Mouse (Mus musculus): ENCODE measurements at regions not wholly inside any gene's neighbourhood (a gene's known extent, or its start where the extent isn't known, plus 50 kb on each side); places are given as distances from the start of the nearest gene placed in this dataset.
A peak's percentile ranks its signal among the peaks of the same experiment; 100 is the strongest.

DNA sequence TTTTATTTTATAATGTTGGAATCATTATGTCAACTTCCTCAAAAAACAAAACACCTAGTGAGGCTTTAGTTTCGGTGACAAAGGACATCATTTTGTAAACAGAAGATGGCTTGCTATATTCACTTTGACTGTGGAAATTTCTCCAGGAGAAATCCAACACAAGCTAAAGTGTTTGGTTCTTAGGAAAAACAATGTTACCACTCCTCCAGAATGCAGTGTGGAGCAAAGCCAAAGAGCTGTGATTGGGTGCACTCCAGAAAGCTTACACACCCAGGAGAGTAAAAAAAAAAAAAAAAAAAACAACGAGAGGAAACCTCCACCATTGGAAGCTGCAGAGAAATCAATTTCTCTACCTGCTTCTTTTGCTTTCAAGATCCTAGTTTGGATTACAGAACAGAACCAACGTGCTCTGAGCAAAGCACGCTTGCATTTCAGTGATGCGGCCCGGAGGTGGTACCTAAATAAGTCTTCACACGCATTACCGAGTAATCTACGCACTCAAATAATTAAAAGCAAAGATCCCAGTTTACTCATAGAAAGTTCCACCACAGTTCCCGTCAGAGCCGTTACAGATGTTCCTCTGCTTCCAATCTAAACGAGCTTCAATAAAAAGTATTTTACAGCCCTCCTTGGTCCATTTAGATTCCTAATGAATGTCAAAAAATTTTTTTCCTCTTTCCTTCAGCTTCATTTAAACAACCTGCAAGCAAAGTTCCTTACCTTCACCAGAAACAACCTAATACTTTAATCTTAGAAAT is 199.5 kb upstream of the Gk2 start:
- no peak for DNase-seq (ENCODE audit: low spot score in 2 of 2)

DNA sequence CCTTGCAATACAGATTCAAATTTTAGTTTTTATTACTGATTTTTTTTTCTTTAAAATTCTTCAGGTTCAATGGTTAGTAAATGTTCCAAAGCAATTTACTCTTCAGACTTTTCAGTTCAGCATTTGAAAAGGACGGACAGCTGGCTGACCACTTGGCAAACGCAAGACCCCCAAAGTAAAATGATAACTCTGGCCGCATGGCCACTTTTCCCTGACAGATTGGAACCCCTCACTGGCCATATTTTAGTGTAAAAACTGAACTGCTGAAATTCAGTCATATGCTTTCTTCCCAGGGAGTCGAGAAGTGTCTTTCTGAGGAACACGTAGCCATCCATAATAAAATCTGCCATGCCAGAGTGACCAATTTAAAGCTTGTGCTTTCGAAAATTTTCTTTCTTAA is 198.4 kb upstream of the Gk2 start:
- DNase-seq (ENCODE audit: low spot score in 2 of 2): no peak

DNA sequence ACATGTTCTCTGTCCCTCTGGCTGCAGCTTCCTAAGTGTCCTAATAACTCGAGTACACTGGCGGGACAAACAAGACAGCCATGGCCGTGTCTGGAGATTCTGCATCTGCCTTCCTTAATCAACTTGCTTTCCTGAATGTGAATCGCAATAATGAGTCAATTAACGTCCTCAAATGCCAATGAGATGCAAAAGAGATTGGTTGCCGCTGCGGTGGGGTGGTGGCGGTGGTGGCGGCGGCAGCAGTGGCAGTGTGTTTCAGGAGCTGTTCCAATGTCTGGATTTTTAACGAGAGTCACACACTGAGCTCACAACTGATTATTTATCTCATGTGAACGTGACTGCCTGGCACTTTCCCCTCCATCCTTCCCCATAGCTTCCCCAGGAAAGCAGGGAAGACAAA is 197.6 kb upstream of the Gk2 start:
- no peak for DNase-seq (ENCODE audit: low spot score in 2 of 2)

DNA sequence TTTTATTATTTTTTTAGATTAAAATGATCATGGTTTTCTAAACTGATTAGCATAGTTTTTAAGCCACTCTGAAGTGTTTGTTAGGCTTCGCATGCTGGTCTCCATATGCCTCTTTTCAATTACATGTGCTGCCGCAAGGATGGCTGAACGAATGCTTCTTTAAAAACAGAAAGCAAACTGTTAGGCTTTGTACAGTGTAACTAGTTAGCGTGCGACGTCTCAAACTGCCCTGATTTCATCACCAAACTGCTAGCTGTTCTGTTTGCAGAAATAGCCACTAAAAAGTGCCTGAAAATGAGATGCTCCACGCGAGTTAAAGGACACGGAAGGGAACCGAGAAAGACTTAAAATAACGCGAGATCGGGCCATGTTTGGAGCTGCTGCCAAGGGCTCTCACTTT is 185.4 kb upstream of the Gk2 start:
- peak in 1 of 2 experiments; percentile 11 for DNase-seq (ENCODE audit: low spot score in 2 of 2)

DNA sequence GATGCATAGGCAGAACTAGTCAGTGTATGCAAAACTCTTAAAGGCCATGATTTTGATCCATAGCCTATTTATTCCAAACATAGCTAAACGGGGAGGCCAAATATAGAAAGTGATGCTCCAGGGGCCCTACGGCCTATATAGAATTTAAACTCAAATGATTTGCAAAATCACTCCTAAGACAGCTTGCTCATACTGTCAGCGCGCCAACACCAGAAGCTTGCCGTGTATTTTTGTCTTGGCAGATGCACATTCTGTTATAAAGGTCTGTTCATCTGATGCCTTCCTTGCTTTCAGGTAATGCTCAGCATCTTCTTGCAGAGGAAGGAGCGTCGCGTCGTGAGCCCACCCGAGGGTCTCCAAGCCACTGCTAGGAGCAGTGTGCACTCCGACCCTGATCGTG is 184.8 kb upstream of the Gk2 start:
- peak; percentile 36 for DNase-seq (ENCODE audit: low spot score in 2 of 2)

DNA sequence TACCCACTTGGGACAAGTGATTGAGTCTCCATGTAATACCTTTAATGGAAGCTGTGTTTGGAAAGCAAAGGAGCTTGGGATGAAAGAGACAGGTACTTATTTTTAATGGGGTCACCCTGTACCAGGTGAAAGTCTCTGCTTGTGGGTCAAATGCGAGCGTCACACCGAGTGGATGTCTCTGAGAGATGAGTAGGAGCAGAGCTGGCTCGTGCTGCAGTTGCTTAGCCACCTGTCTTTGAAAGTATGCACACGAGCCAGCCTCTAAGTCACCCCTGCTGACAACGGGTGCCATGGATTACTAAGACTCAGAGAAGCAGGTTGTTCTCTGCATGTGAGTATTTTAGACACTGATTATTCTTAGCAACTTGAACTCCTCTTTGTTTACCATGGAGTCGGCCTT is 179.5 kb upstream of the Gk2 start:
- no peak for DNase-seq (ENCODE audit: low spot score in 2 of 2)

DNA sequence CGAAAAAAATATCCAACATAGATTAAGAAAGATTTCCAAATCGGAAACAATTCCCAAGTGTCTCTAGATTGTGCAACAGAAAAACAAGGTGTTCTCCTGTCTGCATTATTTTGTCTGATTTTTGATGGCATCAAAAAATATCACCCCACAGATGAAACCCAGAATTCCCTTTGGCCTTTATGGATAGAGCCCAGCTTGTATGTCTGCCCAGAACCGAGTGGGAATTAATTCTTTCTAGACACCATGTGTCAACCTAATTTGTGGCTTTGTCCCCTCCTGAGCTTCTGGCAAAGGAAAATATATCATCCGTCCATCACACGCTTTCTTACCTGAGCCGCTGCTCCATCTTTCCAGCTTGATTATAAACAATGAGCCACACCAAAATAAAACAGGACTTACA is 176.9 kb upstream of the Gk2 start:
- no peak for DNase-seq (ENCODE audit: low spot score in 2 of 2)

DNA sequence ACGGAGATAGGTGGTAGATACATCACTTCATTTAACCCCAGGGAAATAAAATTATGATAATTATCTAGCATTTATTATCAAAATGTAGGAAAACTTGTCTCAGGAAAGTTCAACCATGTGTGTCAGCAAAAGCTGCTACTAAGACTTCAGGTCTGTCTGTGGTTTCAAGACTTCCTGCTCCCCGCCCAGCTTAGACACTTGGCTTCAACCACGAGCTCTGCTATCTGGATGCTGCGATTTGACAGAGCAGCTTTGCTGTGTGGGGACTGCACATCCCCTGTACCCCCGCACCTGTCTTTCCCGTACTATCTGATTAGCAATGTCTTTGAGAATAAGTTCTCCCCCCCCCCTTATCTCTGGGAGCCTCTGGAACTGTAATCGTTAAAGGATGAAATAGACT is 176.0 kb upstream of the Gk2 start:
- no peak for DNase-seq (ENCODE audit: low spot score in 2 of 2)

DNA sequence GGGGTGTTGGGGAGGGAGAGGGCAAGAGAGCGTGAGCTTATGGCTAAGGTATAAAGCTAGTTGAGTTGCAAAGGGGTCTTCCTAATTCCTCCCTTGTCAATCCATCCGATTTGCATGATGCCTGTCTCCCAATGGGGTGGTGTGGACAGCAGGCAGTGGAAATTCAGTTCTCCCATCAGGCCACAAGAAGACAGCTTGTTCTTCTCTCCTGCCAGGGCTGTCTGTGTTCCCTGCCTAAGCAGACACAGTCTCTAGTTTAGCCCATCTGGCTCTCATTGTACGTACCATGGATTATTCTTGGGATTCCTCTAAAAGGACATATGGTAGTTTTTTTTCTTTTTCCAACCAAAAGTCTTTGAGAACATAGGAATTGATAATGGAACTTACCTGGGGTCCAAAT is 168.4 kb upstream of the Gk2 start:
- DNase-seq (ENCODE audit: low spot score in 2 of 2): no peak

DNA sequence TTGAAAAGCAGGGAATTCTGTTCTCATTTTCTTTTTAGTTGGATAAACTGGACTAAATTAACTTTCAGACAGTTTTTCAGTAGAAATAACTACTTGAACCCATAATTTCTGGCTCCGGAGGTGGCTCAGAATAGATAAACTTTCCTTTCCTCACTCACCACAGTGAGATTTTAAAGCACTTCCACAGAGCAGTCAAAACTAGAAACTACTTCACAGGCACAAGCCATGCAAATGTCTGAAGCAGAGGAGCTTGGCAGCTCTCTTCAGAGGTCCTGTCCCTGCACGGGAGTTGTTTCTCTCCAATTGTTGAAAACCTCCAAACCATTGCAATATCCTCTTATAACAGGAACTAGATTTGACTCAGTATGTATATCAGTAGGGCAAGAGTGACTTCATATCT is 163.1 kb upstream of the Gk2 start:
- no peak for DNase-seq (ENCODE audit: low spot score in 2 of 2)

DNA sequence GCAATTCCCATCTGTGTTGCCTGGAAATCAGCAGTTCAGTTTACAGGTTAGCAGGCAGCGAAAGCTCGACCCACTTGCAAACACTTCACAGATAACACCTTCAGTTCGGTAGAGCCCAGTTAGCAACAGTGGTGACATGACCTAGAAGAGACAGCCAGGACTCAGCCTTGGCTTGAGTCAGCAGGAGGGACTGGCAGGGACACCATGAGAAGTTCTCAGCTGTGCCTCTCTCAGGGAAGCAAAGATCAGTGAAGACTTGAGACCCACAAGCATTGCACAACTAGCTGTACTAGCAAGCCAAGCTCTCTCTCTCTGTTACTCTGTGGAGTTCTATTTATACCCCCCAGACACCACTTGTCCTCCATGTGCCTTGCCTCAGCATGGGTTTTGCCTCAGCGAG is 161.6 kb upstream of the Gk2 start:
- no peak for DNase-seq (ENCODE audit: low spot score in 2 of 2)

DNA sequence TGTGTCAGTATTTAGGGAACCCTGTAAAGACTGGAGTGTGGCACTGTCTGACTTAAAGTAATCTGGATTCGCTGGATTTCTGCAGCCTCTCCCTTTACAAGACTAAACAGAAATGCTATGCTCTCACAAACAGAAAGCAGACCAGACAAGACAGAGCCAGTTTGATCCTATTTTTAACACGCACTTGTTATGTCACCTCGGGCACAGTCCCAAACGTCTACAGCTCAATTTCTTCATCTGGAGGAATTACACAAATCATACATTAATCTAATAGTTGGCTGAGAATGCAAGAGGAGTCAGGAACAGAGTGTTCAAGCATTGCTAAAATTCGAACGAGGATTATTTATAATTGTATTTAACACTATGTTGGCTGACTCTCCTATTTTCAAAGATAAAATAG is 145.4 kb upstream of the Gk2 start:
- no peak for DNase-seq (ENCODE audit: low spot score in 2 of 2)

DNA sequence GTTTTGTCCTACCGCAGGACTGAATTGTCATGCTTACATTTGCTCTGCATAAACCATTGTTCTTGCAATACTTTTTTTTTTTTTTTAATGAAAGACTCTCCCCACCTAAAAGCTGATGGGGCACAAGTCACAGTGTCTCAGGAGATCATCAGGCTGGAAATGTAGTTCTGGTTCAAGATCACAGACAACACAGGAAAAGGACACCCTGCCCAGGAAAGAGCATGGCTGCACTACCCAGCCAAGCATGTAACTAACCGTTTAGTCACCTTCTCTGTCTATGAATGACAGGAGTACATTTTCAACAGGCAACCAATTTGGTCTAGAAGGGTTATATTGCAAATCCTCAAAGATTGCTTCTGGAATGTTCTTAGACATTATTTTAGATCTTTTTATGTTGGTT is 144.6 kb upstream of the Gk2 start:
- no peak for DNase-seq (ENCODE audit: low spot score in 2 of 2)

DNA sequence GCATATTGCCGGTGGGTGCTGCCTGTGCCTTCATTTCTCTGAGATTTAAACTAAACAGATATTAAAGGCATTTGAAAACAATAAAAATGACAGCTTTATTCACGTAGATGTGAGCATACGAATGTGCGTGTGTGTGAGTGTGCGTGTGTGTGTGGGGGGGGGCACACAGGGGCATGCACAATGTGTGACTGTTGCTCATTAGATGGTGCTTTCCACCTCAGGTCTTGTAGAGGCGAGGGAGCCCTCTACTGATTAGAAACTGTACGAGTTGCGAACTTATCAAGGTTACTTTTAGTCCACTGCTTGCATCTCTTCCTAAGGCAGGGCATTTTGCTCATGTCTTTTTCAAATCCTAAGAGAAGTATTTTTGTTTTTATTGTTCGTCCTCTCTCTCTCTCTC is 141.9 kb upstream of the Gk2 start:
- DNase-seq (ENCODE audit: low spot score in 2 of 2): no peak

DNA sequence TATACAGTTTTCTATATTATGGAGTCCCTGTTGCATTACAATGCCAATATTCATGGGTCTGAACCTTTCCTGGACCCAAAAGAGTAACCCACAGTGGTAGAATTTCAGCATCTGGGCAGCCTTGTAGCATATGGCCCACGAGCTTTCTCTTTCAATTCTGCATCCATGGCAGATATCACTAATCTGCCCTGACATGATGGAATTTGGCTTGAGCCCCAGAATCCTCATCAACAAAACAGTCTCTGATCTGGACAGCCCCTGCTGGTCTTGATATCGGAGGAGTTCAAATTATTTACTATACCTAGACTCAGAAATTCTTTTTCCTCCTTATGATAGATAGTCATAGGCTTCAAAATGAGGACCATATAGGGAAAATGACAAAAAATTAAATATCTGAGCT is 139.1 kb upstream of the Gk2 start:
- DNase-seq (ENCODE audit: low spot score in 2 of 2): no peak

DNA sequence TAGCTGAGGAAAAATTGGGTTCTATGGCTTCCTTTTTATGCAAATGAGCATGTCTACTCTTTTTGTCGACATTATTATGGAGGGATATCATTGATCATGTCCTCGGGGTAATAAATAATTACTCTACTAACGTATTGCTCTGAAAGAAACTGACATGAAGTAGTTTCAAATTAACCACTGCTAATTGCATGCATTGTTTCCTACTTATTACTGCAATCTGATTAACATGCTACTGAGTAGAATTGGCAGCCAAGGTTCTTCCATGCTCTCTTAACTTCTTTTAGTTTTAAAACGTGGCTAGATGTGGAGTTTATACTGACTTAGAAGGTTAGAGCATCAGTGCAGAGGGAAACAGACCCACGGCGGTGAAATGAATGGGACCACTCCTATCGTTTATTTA is 137.3 kb upstream of the Gk2 start:
- DNase-seq (ENCODE audit: low spot score in 2 of 2): no peak

DNA sequence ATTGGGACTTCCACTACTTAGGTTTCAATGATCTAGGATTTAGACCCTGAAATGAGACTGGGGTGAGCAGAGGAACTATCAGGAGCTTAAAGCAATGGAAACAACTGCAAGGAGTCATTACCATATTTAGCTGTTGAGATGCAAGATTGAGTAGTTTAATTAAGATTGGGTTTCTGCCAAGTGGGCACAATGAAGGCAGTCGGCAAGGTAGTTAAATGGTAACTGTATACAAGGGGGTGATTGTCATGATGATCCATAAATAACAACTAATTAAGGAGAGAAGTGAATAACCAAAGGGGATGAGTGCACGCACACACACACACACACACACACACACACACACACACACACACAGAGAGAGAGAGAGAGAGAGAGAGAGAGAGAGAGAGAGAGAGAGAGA is 125.7 kb upstream of the Gk2 start:
- no peak for DNase-seq (ENCODE audit: low spot score in 2 of 2)

DNA sequence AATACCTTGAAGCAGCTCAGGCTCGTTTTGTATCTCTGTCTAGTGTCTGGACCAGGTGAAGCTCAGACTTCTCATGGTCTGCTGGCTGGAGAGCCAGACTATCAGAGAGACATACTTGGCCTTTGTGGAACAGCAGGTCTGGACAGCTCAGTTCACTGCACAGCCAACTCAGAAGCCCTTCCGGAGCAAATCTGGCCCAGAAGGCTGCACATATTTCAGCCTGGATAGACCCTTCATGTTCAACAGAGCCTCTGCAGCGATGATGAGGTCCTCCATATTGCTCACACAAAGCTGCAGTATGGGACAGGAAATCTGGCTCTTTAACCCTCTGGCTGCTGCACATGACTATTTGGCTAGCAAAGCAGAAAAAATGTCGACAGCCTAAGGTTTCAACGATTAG is 108.7 kb upstream of the Gk2 start:
- no peak for DNase-seq (ENCODE audit: low spot score in 2 of 2)

DNA sequence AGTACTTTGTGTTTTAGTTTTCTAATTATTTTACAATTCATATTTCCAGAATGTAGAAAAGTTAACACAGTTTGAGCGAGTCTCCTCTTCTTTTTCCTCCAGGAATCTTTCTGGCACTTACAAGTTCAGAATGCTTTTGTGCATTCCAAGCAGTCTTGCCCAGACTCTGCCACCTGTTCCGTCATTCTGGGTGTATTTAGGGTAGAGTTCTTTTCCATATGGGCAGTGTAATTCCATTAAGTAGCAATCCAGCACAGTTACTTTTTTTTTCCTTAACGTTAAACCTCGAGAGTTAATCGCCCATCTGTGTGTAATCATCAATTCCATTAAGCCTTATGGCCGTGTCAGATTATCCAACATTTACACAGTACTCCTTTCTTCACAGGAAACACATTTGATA is 106.9 kb upstream of the Gk2 start:
- no peak for DNase-seq (ENCODE audit: low spot score in 2 of 2)

DNA sequence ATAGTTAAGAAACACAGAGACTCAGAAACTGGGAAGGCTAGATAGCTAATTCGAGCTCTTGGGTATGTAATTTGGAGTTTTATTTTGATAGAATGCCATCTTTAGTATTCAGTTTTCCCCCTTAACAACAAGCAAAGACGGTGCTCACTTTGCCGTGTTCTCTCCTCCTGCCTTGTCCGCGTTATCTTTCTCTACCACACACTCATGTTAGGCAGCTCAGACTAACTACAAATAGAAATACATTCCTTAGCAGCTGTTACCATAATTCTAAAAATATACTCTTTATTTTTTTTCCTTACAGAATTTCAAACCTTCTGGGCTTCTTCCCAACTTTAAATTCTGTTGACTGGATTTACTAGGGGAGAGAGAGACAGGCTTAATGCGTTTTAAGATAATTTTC is 97.5 kb upstream of the Gk2 start:
- DNase-seq (ENCODE audit: low spot score in 2 of 2): no peak

DNA sequence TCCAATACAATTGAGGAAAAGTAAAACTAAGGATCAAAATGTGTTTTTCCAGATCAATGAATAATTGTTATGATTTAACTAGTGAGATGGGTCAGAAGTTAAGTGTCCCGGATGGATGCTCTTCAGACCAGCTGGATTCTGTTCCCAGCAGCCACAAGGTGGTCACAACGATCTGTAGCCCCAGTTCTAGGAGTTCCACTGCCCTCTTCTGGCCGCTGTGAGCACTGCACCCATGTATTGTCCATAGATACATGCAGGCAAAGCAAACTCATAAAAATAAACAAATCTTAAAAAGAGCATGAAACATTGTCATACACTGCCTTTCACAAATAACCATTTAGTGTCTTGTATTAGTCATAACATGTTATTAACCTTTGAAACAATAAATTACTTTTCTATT is 96.3 kb upstream of the Gk2 start:
- no peak for DNase-seq (ENCODE audit: low spot score in 2 of 2)

DNA sequence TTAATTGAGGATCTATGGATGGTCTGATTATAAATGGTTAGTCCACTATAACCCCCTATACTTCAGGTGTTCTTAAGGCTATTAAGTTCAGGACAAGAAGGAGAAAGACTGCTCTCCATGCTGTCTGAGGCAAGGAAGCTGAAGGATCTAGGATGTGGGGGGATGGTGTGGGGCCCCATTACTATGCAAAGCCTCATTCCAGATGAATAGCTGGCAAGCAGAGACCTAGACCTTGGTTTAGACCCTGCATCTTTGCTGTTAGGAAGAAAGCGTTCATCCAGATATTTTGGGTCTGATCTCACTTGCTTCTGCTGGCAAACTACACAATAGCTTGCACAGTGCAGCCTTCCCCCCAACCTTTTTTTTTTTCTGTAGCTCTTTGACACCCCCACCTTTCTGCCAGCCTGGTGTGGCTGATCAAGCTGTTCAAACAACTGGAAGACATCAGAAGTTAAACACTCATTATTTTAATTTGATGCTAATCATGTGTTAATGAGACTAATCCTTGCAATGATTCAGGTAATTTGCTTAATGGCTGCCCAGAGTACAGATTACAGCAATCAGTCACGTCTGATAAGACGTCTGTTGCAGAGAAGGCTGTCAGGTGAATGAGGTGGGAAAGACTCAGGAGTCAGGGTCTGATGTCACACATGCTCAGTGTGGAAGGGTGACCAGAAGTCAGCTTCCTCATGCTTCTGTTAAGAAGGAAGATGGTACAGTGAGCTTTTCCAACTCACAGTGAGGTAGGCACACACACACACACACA is 80.9 kb upstream of the Gk2 start:
- no peak for DNase-seq (ENCODE audit: low spot score in 2 of 2)

DNA sequence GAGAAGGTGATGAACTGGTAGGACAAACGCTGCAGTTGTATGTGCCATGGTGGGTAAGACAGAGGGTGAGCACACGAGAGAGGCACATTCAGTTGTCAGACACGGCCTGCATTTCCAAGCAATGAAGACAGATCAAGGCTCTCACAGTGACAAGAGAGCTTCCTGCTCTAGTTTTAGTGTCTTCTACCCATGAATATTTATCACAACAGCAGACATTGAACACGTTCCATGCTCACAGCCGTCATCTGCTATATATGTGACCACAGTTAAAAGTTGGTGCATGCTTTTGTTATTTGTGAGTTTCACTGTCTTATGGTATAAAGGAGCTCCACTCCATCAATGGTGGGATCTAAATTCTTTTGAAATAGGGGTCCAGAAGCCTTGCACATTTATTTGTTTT is 76.9 kb upstream of the Gk2 start:
- no peak for DNase-seq (ENCODE audit: low spot score in 2 of 2)

DNA sequence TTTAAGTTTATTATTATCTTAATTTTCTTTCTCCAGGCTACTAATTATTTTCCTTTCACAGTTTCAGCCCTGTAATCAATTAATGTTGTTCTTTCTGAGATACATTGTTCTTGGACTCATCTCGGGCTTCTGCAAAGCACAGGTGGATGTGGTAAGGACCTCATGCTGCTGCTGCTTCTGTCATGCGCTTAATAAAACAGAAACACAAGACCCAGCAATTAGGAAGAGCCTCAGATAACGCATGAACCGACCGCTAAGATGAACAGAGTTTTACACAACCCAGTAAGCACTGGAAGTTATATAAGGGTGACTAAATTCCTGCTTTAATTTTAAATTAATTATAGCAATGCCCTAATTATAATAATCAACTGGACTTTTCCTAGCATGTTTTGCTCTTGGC is 70.7 kb upstream of the Gk2 start:
- DNase-seq (ENCODE audit: low spot score in 2 of 2): no peak
